Mouse (Mus musculus): ENCODE data around the gene Cd248.

- TF ChIP-seq POLR2A (IDR thresholded peaks at IDR 0.05; ENCODE audit: borderline replicate concordance, extremely low read depth, insufficient read depth, insufficient read length, poor library complexity, severe bottlenecking): no peak
- no peak for TF ChIP-seq CTCF (IDR thresholded peaks at IDR 0.05; ENCODE audit: borderline replicate concordance, extremely low read depth, insufficient read depth, insufficient read length)
Measured at GRCm38 (mm10) chr19:5058801-5059771, 8.8 kb upstream of the Cd248 start.

Measured in brain, embryonic 14.5 days (tissue).